Mouse (Mus musculus) hindbrain, embryonic 10.5 days (tissue): ENCODE measurements around the gene Slc7a10. TPM values are rescaled to one million over a fixed set of nuclear protein-coding genes. Genes with fewer than 3 reads are reported as not detected.
A peak's percentile ranks its signal among the peaks of the same experiment; 100 is the strongest.

ENCODE experiments used
- DNase-seq: peaks from one replicate; pipeline ENCODE4 v3.0.0-alpha.2; 2017; ENCODE audit warnings: low spot score
- H3K27ac ChIP-seq: fragments of 300-500 bp; sonication (generic); 2 replicates; pipeline ENCODE4 v1.5.1; 2016; ENCODE audit warnings: mild to moderate bottlenecking, moderate library complexity
- H3K27me3 ChIP-seq: fragments of 300-500 bp; sonication (generic); 2 replicates; pipeline ENCODE4 v1.6.1; 2016; ENCODE audit warnings: mild to moderate bottlenecking; ENCODE audit not compliant: poor library complexity, insufficient read depth, severe bottlenecking
- H3K36me3 ChIP-seq: fragments of 300-500 bp; sonication (generic); 2 replicates; pipeline ENCODE4 v1.6.1; 2016; ENCODE audit warnings: mild to moderate bottlenecking, moderate library complexity
- H3K4me1 ChIP-seq: fragments of 300-500 bp; sonication (generic); replicated peaks from 2 replicates; pipeline ENCODE4 v1.6.1; 2016; ENCODE audit warnings: mild to moderate bottlenecking
- H3K4me3 ChIP-seq: fragments of 300-500 bp; sonication (generic); 2 replicates; pipeline ENCODE4 v1.5.1; 2016; ENCODE audit warnings: mild to moderate bottlenecking, moderate library complexity
- H3K9me3 ChIP-seq: fragments of 300-500 bp; sonication (generic); 2 replicates; pipeline ENCODE4 v1.6.1; 2016; ENCODE audit warnings: mild to moderate bottlenecking, moderate library complexity
- WGBS: fragments of 180-500 bp; shearing (Covaris S2); methylation state at CpG from one replicate; pipeline ENCODE4 v1.1.7; 2016; 5-methylcytosine and 5-hydroxymethylcytosine counted together
- polyA plus RNA-seq: library from polyadenylated mRNA; unstranded; fragments of >200 nt; fragmentation: Nextera tagmentation; extraction: Ambion mirVana; gene quantifications from 2 replicates; pipeline ENCODE4 v1.2.1, GENCODE M21; 2016

The Slc7a10 gene
- polyA plus RNA-seq, 1 experiment from 2014 or later, result 0.80 TPM

- H3K27me3 ChIP-seq, result peaks cover 63% of the 10 kb centered on the region
- DNase-seq, result peak; percentile 63
- H3K27ac ChIP-seq, result peak overlapping the region; percentile 62
- WGBS, result 2% methylated on average over 54 of the region's 54 CpGs
- no peaks in the 10 kb centered on the region for H3K36me3 ChIP-seq
- H3K4me3 ChIP-seq, result peak overlapping the region; percentile 52
- H3K4me1 ChIP-seq, result peaks cover 25% of the 10 kb centered on the region
- H3K9me3 ChIP-seq, result peaks cover 6% of the 10 kb centered on the region; the same call in 1 of the 2 replicates
Measured at GRCm38 (mm10) chr7:35184833-35185724, 1.1 kb upstream of the Slc7a10 start.

- H3K4me1 ChIP-seq, result peaks cover 52% of the 10 kb centered on the region
- no peaks in the 10 kb centered on the region for H3K36me3 ChIP-seq
- H3K27me3 ChIP-seq, result peaks cover 51% of the 10 kb centered on the region
- DNase-seq, result no peak
- no peak overlapping the region for H3K27ac ChIP-seq
- no peak overlapping the region for H3K4me3 ChIP-seq
- 68% methylated on average over 5 of the region's 5 CpGs for WGBS
- no peaks in the 10 kb centered on the region for H3K9me3 ChIP-seq
Measured at GRCm38 (mm10) chr7:35189699-35190098, 3.5 kb downstream of the Slc7a10 start.

- WGBS, result 5% methylated on average over 2 of the region's 2 CpGs
- H3K4me1 ChIP-seq, result peaks cover 37% of the 10 kb centered on the region
- no peaks in the 10 kb centered on the region for H3K9me3 ChIP-seq
- H3K36me3 ChIP-seq, result no peaks in the 10 kb centered on the region
- no peak overlapping the region for H3K27ac ChIP-seq
- H3K4me3 ChIP-seq, result no peak overlapping the region
- DNase-seq, result no peak
- H3K27me3 ChIP-seq, result peaks cover 35% of the 10 kb centered on the region
Measured at GRCm38 (mm10) chr7:35191276-35191675, 5.1 kb downstream of the Slc7a10 start.

GRCm38 (mm10) chr7:35197022-35197421 is 10.8 kb downstream of the Slc7a10 start:
- Histone ChIP-seq H3K9me3 (peaks cover 5% of the 10 kb centered on the region; the same call in 1 of the 2 replicates), H3K4me3 (no peak overlapping the region), H3K27me3 (no peaks in the 10 kb centered on the region), H3K4me1 (peaks cover 8% of the 10 kb centered on the region), H3K27ac (no peak overlapping the region), H3K36me3 (peaks cover 35% of the 10 kb centered on the region)
- DNase-seq, result no peak
- WGBS, result 76% methylated on average over 2 of the region's 2 CpGs

- Histone ChIP-seq H3K9me3 (peaks cover 5% of the 10 kb centered on the region; the same call in 1 of the 2 replicates), H3K36me3 (peaks cover 56% of the 10 kb centered on the region), H3K27ac (no peak overlapping the region), H3K4me1 (no peaks in the 10 kb centered on the region; the same call in 1 of the 2 replicates), H3K27me3 (no peaks in the 10 kb centered on the region), H3K4me3 (no peak overlapping the region)
- no peak for DNase-seq
- 92% methylated on average over 12 of the region's 12 CpGs for WGBS
Measured at GRCm38 (mm10) chr7:35198981-35199754, 13.0 kb downstream of the Slc7a10 start.

- no peak overlapping the region for H3K27ac ChIP-seq
- DNase-seq, result no peak
- no peak overlapping the region for H3K4me3 ChIP-seq
- H3K9me3 ChIP-seq, result peaks cover 5% of the 10 kb centered on the region; the same call in 1 of the 2 replicates
- peaks cover 62% of the 10 kb centered on the region for H3K36me3 ChIP-seq
- H3K27me3 ChIP-seq, result no peaks in the 10 kb centered on the region
- H3K4me1 ChIP-seq, result no peaks in the 10 kb centered on the region; the same call in 1 of the 2 replicates
Measured at GRCm38 (mm10) chr7:35199755-35200154, 13.6 kb downstream of the Slc7a10 start.

- no peak overlapping the region for H3K4me3 ChIP-seq
- no peaks in the 10 kb centered on the region for H3K9me3 ChIP-seq
- H3K27me3 ChIP-seq, result peaks cover 5% of the 10 kb centered on the region; the same call in 1 of the 2 replicates
- peaks cover 31% of the 10 kb centered on the region for H3K4me1 ChIP-seq
- H3K27ac ChIP-seq, result no peak overlapping the region
- H3K36me3 ChIP-seq, result peaks cover 66% of the 10 kb centered on the region
- 92% methylated on average over 4 of the region's 4 CpGs for WGBS
- no peak for DNase-seq
Measured at GRCm38 (mm10) chr7:35211791-35212190, 25.6 kb downstream of the Slc7a10 start.

- H3K4me1 ChIP-seq, result peaks cover 31% of the 10 kb centered on the region
- H3K27me3 ChIP-seq, result peaks cover 14% of the 10 kb centered on the region; the same call in 1 of the 2 replicates
- H3K27ac ChIP-seq, result peak overlapping the region; percentile 97
- DNase-seq, result peak; percentile 64
- 1% methylated on average over 68 of the region's 79 CpGs for WGBS
- peaks cover 37% of the 10 kb centered on the region for H3K36me3 ChIP-seq
- H3K9me3 ChIP-seq, result no peaks in the 10 kb centered on the region
- peak overlapping the region; percentile 88 for H3K4me3 ChIP-seq
Measured at GRCm38 (mm10) chr7:35214442-35215222, 28.4 kb downstream of the Slc7a10 start.

GRCm38 (mm10) chr7:35215225-35215624 is 29.0 kb downstream of the Slc7a10 start, which contains the start of gene Lrp3:
Gene Lrp3, minus strand, starts transcription at chr7:35215498.
- DNase-seq, result peak; percentile 79
- under 1% methylated on average over 53 of the region's 53 CpGs for WGBS

GRCm38 (mm10) chr7:35215731-35216130 is 29.5 kb downstream of the Slc7a10 start:
- no peak for DNase-seq
- H3K36me3 ChIP-seq, result peaks cover 26% of the 10 kb centered on the region
- no peaks in the 10 kb centered on the region for H3K9me3 ChIP-seq
- H3K27ac ChIP-seq, result peak overlapping the region; percentile 97
- H3K4me1 ChIP-seq, result peaks cover 31% of the 10 kb centered on the region
- 43% methylated on average over 5 of the region's 5 CpGs for WGBS
- H3K4me3 ChIP-seq, result peak overlapping the region; percentile 88
- H3K27me3 ChIP-seq, result peaks cover 14% of the 10 kb centered on the region; the same call in 1 of the 2 replicates

More at GRCm38 (mm10) chr7:35215225-35215624, 29.0 kb downstream of the Slc7a10 start, which contains the start of gene Lrp3:
- H3K9me3 ChIP-seq, result no peaks in the 10 kb centered on the region
- H3K36me3 ChIP-seq, result peaks cover 32% of the 10 kb centered on the region
- peaks cover 31% of the 10 kb centered on the region for H3K4me1 ChIP-seq
- H3K27me3 ChIP-seq, result peaks cover 14% of the 10 kb centered on the region; the same call in 1 of the 2 replicates
- peak within 1 kb of the TSS; percentile 97 for H3K27ac ChIP-seq
- peak within 1 kb of the TSS; percentile 88 for H3K4me3 ChIP-seq

GRCm38 (mm10) chr7:35220694-35221365 is 34.6 kb downstream of the Slc7a10 start:
- Histone ChIP-seq H3K9me3 (no peaks in the 10 kb centered on the region), H3K36me3 (no peaks in the 10 kb centered on the region), H3K4me1 (peaks cover 3% of the 10 kb centered on the region; the same call in 1 of the 2 replicates), H3K27ac (no peak overlapping the region), H3K27me3 (peaks cover 14% of the 10 kb centered on the region; the same call in 1 of the 2 replicates), H3K4me3 (no peak overlapping the region)
- no peak for DNase-seq
- 79% methylated on average over 9 of the region's 9 CpGs for WGBS
